Mouse (Mus musculus): Measurements from ENCODE around the gene Mmp2. TPM values are rescaled to one million over a fixed set of nuclear protein-coding genes. Genes with fewer than 3 reads are reported as not detected.

Gene Mmp2
- polyA plus RNA-seq, 1 experiment from 2014 or later, result 0.20 TPM

GRCm38 (mm10) chr8:92822386-92822785 lies 4.7 kb upstream of the Mmp2 start:
- Histone ChIP-seq H3K36me3 (ENCODE audit: inconsistent target) (no peaks in the 10 kb centered on the region), H3K27ac (no peak overlapping the region), H3K4me3 (ENCODE audit: inconsistent target) (no peak overlapping the region), H3K79me2 (ENCODE audit: inconsistent target) (no peaks in the 10 kb centered on the region)
- 33% methylated on average over 5 of the region's 5 CpGs for WGBS (ENCODE audit: missing documents)

- no peak overlapping the region for H3K27ac ChIP-seq
- H3K4me3 ChIP-seq (ENCODE audit: inconsistent target), result no peak overlapping the region
- no peaks in the 10 kb centered on the region for H3K79me2 ChIP-seq (ENCODE audit: inconsistent target)
- 53% methylated on average over 4 of the region's 4 CpGs for WGBS (ENCODE audit: missing documents)
- no peaks in the 10 kb centered on the region for H3K36me3 ChIP-seq (ENCODE audit: inconsistent target)
Observed at GRCm38 (mm10) chr8:92825991-92826390, 1.1 kb upstream of the Mmp2 start.

GRCm38 (mm10) chr8:92828251-92828743 lies 1.2 kb downstream of the Mmp2 start:
- 86% methylated on average over 9 of the region's 15 CpGs for WGBS (ENCODE audit: missing documents)
- H3K4me3 ChIP-seq (ENCODE audit: inconsistent target), result no peak overlapping the region
- no peaks in the 10 kb centered on the region for H3K79me2 ChIP-seq (ENCODE audit: inconsistent target)
- H3K36me3 ChIP-seq (ENCODE audit: inconsistent target), result no peaks in the 10 kb centered on the region
- H3K27ac ChIP-seq, result no peak overlapping the region

GRCm38 (mm10) chr8:92834065-92834731 lies 7.1 kb downstream of the Mmp2 start:
- no peak overlapping the region for H3K27ac ChIP-seq
- H3K4me3 ChIP-seq (ENCODE audit: inconsistent target), result no peak overlapping the region
- no peaks in the 10 kb centered on the region for H3K79me2 ChIP-seq (ENCODE audit: inconsistent target)
- 52% methylated on average over 5 of the region's 5 CpGs for WGBS (ENCODE audit: missing documents)
- H3K36me3 ChIP-seq (ENCODE audit: inconsistent target), result no peaks in the 10 kb centered on the region

GRCm38 (mm10) chr8:92834786-92835500 lies 7.9 kb downstream of the Mmp2 start:
- Histone ChIP-seq H3K36me3 (ENCODE audit: inconsistent target) (no peaks in the 10 kb centered on the region), H3K4me3 (ENCODE audit: inconsistent target) (no peak overlapping the region), H3K27ac (no peak overlapping the region), H3K79me2 (ENCODE audit: inconsistent target) (no peaks in the 10 kb centered on the region)
- 91% methylated on average over 11 of the region's 11 CpGs for WGBS (ENCODE audit: missing documents)

DNA sequence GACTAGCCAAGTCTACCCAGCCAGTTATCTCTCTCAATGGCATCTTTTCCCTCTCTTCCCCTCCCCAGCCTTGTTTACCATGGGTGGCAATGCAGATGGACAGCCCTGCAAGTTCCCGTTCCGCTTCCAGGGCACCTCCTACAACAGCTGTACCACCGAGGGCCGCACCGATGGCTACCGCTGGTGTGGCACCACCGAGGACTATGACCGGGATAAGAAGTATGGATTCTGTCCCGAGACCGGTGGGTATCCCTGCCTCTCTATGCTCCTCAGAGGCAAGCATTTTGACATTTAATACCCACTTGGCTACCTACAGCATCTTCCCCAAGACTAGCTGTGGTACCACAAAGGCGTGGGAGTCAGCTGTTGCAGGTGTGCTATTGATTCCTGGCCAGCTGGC lies 8.8 kb downstream of the Mmp2 start:
- 94% methylated on average over 11 of the region's 11 CpGs for WGBS (ENCODE audit: missing documents)

DNA sequence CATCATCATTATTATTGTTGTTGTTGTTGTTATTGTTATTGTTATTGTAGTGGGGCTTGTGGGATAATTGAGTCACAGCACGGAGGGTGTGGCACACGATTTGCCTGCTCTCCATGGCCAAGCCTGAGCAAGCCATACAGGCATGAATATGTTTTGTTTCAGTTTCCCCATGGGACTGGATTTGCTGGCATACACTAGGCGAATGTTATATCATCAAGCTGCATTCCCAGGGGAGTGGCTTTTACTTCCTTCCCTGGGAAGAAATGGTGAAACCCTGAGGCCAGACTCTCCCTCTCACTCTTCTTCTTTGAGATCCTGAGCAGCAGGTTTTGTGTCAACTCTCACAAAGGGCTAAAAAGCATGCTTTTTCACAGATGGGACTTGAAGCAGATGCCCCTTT lies 11.5 kb downstream of the Mmp2 start:
- Histone ChIP-seq H3K36me3 (ENCODE audit: inconsistent target) (no peaks in the 10 kb centered on the region), H3K79me2 (ENCODE audit: inconsistent target) (no peaks in the 10 kb centered on the region), H3K27ac (no peak overlapping the region), H3K4me3 (ENCODE audit: inconsistent target) (no peak overlapping the region)
- 95% methylated on average over 3 of the region's 3 CpGs for WGBS (ENCODE audit: missing documents)

More for the DNA sequence above, 8.8 kb downstream of the Mmp2 start:
- H3K4me3 ChIP-seq (ENCODE audit: inconsistent target), result no peak overlapping the region
- no peaks in the 10 kb centered on the region for H3K36me3 ChIP-seq (ENCODE audit: inconsistent target)
- no peaks in the 10 kb centered on the region for H3K79me2 ChIP-seq (ENCODE audit: inconsistent target)
- no peak overlapping the region for H3K27ac ChIP-seq

DNA sequence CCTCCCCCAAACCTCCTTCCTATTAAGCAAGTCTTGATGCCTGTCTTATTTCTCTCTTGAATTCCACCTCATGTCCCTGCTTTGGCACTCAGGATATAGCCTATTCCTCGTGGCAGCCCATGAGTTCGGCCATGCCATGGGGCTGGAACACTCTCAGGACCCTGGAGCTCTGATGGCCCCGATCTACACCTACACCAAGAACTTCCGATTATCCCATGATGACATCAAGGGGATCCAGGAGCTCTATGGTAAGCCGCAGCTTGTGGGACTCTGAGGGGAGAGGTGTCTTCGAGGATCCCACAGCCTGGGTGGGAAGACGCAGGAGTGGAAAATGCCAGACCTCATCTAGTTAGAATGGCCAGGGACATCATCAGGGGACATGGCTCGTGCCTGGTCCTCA lies 12.1 kb downstream of the Mmp2 start:
- Histone ChIP-seq H3K79me2 (ENCODE audit: inconsistent target) (no peaks in the 10 kb centered on the region), H3K4me3 (ENCODE audit: inconsistent target) (no peak overlapping the region), H3K27ac (no peak overlapping the region), H3K36me3 (ENCODE audit: inconsistent target) (no peaks in the 10 kb centered on the region)
- WGBS (ENCODE audit: missing documents), result 97% methylated on average over 8 of the region's 8 CpGs

DNA sequence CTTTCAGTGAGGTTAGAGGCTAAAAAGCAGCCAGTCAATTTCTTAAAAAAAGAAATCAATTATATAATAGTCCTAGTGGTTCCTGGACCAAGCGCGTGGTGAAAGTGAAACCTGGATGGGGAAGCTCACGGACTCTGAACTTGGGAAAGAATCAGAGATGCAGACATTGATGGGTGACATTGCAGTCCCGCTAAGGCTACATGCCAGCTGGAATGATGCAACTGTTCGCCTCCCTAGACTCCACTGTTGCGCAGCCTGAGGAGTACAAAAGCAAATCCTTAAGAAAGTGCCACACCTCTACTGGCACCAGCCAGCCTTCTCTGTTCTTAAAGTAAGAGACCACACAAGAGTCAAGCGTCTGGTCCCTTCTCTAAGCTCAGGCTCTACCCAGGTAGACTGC lies 12.8 kb downstream of the Mmp2 start:
- 16% methylated on average over 7 of the region's 7 CpGs for WGBS (ENCODE audit: missing documents)

GRCm38 (mm10) chr8:92846684-92847083 lies 19.6 kb downstream of the Mmp2 start:
- H3K79me2 ChIP-seq (ENCODE audit: inconsistent target), result no peaks in the 10 kb centered on the region
- no peak overlapping the region for H3K4me3 ChIP-seq (ENCODE audit: inconsistent target)
- no peak overlapping the region for H3K27ac ChIP-seq
- no peaks in the 10 kb centered on the region for H3K36me3 ChIP-seq (ENCODE audit: inconsistent target)
- WGBS (ENCODE audit: missing documents), result 6% methylated on average over 3 of the region's 3 CpGs

More for the DNA sequence above, 12.8 kb downstream of the Mmp2 start:
- Histone ChIP-seq H3K4me3 (ENCODE audit: inconsistent target) (no peak overlapping the region), H3K27ac (no peak overlapping the region), H3K36me3 (ENCODE audit: inconsistent target) (no peaks in the 10 kb centered on the region), H3K79me2 (ENCODE audit: inconsistent target) (no peaks in the 10 kb centered on the region)

DNA sequence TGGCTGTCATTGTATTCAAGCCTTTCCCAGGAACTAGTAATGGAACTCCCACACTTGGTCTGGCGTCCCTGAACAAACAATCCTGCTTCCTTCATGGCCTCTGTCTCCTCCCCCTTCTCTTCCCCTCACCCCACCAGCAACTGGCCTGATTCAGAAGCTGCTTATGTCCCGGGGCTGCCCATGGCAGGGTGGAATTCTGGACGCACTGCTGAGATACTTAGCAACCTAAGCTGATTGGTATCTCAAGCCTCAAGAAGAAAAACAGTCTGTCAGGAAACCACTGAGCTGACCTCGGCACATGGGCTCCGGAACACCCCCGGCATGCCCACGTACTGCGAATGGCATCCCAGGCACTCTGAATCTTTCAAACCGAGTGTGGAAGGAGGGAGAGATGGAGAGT lies 20.2 kb downstream of the Mmp2 start:
- Histone ChIP-seq H3K27ac (no peak overlapping the region), H3K79me2 (ENCODE audit: inconsistent target) (no peaks in the 10 kb centered on the region), H3K4me3 (ENCODE audit: inconsistent target) (no peak overlapping the region), H3K36me3 (ENCODE audit: inconsistent target) (no peaks in the 10 kb centered on the region)
- 14% methylated on average over 9 of the region's 9 CpGs for WGBS (ENCODE audit: missing documents)

GRCm38 (mm10) chr8:92849261-92849660 lies 22.2 kb downstream of the Mmp2 start:
- no peaks in the 10 kb centered on the region for H3K79me2 ChIP-seq (ENCODE audit: inconsistent target)
- no peaks in the 10 kb centered on the region for H3K36me3 ChIP-seq (ENCODE audit: inconsistent target)
- no peak overlapping the region for H3K27ac ChIP-seq
- no peak overlapping the region for H3K4me3 ChIP-seq (ENCODE audit: inconsistent target)
- 91% methylated on average over 6 of the region's 6 CpGs for WGBS (ENCODE audit: missing documents)

- Histone ChIP-seq H3K27ac (no peak overlapping the region), H3K79me2 (ENCODE audit: inconsistent target) (no peaks in the 10 kb centered on the region)
Observed at GRCm38 (mm10) chr8:92850239-92850638, 23.1 kb downstream of the Mmp2 start.

GRCm38 (mm10) chr8:92851381-92851780 lies 24.3 kb downstream of the Mmp2 start:
- Histone ChIP-seq H3K27ac (no peak overlapping the region), H3K79me2 (ENCODE audit: inconsistent target) (peaks cover 9% of the 10 kb centered on the region; the same call in 1 of the 2 replicates), H3K4me3 (ENCODE audit: inconsistent target) (no peak overlapping the region), H3K36me3 (ENCODE audit: inconsistent target) (no peaks in the 10 kb centered on the region)
- WGBS (ENCODE audit: missing documents), result 100% methylated on average over 3 of the region's 3 CpGs

More at GRCm38 (mm10) chr8:92850239-92850638, 23.1 kb downstream of the Mmp2 start:
- Histone ChIP-seq H3K36me3 (ENCODE audit: inconsistent target) (no peaks in the 10 kb centered on the region), H3K4me3 (ENCODE audit: inconsistent target) (no peak overlapping the region)
- 82% methylated on average over 4 of the region's 4 CpGs for WGBS (ENCODE audit: missing documents)
